Mouse (Mus musculus) adrenal gland, adult 8-10 months (tissue): ENCODE results near the gene 1700086D15Rik. TPM values are rescaled to one million over a fixed set of nuclear protein-coding genes. Genes with fewer than 3 reads are reported as not detected.
A peak's percentile ranks its signal among the peaks of the same experiment; 100 is the strongest.

ENCODE experiments used
- DNase-seq: peaks from one replicate; pipeline ENCODE4 v3.0.0; 2022
- total RNA-seq, 4 experiments: library from RNA; stranded (reverse); gene quantifications; 2 replicates each; pipeline ENCODE4 v1.2.4; 2022

1700086D15Rik gene
- total RNA-seq, result 1 to 10 TPM in 1 of 4 experiments, under 1 TPM in 3; 0.35 to 1.9 (median 0.55) TPM

DNA sequence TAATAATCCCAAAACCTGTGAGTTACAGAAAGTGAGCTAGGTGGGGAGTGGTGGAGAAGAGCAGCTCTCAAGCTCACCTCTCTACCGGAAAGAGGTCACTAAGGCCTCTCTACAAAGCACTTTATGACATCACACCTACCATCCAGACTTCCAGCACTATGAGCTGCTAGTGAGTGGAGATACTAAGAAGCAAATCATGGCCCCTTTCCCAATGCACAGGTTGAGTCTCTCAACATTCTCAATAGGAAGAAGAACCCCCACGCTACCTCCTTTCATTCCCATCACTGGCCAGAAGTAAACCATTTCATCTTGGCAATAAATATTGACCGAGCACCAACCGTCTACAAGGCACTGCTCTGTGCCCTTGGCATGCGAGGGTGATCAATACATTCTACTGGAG lies at the start of gene 1700086D15Rik:
Gene 1700086D15Rik, minus strand, starts transcription at position 101 of the 400 bp plus-strand sequence.
- no peak for DNase-seq

DNA sequence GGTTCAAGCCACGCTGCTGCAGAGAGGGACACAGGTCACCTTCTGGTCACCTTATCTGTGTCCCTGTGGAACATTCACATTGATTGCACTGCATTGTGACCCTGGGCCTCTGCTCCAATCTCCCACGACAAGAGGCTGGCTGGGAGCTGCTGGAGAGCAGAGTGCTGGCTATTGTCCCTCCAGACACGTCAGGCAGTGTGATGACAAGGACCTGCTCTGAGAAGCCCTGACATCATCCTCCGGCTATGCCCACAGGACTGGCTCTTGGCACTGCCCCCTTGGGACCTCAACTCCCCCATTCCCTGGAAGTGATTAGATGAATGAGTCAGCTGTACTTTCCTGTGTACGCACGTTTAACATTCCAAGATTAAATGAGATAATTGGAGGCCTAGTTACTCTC lies 49.8 kb upstream of the 1700086D15Rik start:
- DNase-seq, result no peak

DNA sequence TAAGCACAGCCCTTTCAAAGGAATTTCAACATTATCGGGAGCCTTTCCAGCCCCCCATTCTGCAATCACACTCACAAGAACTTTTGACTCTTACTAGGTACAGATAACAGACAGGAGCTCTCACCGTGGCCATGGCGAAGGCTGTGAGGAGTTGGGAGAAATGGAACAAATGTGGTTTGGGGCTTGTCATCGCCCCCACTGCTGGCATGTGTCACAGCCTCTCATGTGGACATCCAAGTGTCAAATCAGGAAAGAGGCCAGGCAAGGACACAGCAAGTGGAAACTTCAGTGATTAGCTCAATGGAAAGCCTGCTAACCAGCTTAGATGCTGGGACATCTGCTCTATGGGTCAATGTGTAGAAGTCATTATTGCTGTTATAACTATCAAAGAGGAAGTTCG lies 45.6 kb upstream of the 1700086D15Rik start:
- no peak for DNase-seq

DNA sequence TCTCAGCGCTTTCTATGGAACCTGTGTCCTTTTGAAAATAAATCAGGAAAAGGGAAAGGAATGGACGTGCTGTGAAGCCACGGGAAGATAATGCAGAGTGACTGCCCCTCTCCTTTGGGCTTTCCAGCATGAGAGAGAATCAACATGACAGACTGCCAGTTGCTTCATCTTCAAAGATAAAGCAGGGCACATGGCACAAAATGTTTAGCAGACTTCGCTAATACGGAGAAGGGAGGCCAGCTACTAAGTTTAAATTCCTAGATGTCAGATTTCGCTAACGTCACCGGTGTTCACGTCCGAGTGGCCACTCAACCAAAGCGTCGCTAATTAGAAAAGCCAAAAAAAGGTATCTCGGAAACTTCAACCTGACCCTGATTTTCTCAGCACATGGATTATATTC lies 45.0 kb upstream of the 1700086D15Rik start:
- DNase-seq, result no peak

DNA sequence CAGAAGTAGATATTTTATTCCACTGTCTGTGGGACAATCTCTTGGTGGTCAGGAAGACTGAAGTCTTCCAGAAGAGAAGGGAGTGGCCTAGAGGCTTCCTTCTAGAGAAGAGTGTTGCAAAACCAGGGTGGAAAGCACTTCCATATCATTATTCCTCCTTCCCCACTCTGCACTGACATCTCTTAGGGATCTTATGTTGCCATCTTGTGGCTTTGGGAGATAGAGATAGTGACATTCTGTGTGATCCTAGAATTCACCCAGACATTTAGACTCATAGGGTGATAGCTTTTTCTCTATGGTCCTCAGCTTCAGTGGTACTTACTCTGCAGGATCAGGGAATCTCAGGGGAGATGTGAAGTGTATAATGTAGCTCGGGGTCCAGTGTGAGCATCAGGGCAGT lies 43.3 kb upstream of the 1700086D15Rik start:
- no peak for DNase-seq

DNA sequence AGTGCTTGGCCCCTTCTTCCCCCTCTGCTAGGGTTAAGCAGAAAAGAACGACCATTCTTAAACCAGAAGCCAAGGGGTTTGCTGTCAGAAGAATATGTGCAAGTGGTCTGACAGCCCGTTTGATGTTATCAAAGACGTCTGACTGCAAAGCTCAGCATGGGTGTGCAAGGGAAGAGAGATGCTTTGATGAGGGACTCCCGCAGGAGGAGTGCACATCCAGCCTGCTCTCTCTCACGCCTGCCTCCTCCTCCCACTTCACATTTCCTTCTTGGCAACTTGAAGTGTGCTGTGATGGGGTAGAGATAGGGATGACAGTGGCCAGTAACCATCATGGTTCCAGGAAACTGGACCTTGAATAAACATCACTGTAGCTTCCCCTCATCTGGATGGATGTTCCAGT lies 42.5 kb upstream of the 1700086D15Rik start:
- DNase-seq, result no peak

DNA sequence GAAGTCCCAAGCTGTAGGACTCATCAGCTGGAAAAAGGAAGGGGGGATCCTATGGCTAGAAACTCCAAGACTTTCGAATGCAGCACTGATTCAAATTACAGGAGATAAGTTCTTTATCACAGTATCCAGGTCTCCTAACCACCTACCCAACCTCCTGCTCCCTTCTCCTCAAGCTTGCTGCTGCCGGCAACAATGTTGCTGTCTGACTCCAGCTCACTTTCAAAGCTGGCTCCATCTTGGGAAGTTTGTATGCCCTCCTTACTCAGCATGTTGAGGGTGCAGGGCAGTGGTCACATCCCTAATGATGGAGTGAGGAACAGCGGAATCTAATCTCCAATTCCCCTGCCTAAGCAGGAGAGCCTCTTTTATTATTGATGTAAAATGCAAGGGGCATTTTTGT lies 38.3 kb upstream of the 1700086D15Rik start:
- DNase-seq, result no peak

DNA sequence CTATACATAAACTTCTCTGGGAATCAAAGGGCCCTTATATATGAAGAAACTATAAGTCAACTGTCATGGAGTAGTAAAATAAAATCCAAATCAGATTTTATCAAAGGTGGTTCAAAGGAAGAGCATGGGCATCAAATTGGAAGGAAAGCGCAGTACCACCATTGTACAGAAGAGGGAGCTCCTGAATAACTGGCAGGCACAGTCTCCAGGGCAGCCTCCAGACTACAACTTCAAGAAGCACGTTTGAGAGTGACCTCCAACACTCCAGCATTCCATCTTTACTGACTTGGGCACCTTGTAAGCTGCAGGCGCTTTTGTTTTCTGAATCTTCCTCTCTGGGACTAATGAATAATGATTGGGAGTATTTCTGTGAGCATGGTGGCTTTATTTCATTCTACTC lies 37.6 kb upstream of the 1700086D15Rik start:
- peak; percentile 30 for DNase-seq

DNA sequence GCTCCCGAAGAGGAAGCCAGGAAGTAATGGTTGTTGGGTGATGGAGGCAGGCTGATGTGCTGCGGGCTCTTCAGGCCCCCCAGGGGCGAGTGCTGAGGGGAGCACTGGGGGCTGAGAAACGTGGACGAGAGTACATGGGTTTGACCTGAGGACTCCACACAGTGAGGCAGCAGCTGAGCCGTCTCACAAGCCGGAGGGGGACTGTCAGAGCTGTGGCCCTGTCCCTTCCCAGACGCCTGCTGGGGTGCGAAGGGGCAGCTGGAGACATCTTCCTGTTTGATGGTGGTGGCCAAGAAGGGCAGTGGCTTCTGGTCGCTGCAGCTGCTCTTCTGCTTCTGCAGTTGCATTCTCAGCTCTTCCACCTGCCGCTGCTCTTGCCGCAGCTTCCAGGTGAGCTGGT lies 27.3 kb upstream of the 1700086D15Rik start:
- DNase-seq, result no peak

DNA sequence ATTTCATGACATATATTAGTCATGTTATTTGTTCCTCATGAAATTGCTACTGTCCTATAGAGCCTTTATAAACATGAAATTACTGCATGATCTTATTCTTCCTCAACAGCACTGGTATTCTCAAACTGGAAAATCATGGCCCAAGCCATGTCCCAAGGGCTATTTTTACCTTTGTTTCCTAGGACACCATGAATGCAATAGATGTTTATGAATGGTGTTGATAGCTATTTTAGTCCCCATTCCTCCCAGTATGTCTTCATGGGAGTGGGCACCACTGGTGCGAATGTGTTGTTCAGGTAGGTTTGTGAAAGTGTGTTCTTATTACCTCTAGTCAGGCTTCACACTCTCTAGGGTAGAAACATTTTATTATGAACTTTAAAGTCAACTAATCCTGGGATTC lies 25.4 kb upstream of the 1700086D15Rik start:
- DNase-seq, result no peak

DNA sequence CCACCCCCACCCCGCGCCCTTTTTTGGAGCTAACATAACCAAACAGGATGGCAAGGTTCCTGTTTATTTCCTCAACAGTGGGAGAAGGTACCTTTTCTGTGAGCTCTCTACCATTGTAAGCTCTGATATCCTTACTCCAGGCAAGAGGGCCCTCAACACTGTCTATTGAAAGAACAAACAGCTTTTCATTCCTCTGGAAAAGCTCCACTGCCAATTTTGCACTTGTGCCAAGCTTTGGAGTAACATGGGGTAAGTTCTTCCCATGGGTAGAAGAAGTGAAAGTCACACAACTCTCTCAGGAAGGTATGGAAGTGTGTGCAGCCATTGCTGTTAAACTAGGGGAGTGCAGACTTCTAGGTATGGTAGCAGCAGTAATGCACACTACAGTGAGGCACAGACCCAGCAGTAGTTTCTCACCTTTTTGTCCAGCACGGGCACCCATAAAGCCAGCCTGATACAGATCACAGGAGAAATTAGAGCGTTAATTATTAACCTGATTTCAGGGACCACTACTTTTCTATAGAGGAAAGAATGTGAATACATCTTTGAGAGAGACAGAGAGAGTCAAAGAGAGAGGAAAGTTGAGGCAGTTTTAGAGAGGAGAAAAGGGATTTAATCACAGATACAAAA lies 10.5 kb upstream of the 1700086D15Rik start:
- DNase-seq, result no peak

DNA sequence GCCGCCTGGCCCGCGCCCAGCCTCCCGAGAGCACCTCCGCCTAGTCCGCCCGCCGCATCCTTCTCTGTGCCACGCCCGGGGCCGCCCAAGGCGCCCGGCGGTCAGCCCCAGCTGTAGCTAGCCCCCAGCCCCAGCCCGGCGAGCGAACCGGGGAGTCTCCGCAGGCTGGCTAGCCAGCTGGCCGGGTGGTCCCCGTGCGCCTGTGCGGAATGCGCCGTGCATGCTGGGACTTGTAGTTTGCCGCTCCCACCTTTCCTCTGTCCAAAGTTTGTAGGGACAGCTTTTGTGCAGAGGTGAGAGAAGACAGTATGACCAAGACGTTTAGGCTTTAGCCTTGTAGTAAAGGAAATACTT lies 3.1 kb upstream of the 1700086D15Rik start, which contains the start of gene Arhgap44:
Gene Arhgap44, minus strand, starts transcription at position 195 of the 354 bp plus-strand sequence.
- peak; percentile 42 for DNase-seq

DNA sequence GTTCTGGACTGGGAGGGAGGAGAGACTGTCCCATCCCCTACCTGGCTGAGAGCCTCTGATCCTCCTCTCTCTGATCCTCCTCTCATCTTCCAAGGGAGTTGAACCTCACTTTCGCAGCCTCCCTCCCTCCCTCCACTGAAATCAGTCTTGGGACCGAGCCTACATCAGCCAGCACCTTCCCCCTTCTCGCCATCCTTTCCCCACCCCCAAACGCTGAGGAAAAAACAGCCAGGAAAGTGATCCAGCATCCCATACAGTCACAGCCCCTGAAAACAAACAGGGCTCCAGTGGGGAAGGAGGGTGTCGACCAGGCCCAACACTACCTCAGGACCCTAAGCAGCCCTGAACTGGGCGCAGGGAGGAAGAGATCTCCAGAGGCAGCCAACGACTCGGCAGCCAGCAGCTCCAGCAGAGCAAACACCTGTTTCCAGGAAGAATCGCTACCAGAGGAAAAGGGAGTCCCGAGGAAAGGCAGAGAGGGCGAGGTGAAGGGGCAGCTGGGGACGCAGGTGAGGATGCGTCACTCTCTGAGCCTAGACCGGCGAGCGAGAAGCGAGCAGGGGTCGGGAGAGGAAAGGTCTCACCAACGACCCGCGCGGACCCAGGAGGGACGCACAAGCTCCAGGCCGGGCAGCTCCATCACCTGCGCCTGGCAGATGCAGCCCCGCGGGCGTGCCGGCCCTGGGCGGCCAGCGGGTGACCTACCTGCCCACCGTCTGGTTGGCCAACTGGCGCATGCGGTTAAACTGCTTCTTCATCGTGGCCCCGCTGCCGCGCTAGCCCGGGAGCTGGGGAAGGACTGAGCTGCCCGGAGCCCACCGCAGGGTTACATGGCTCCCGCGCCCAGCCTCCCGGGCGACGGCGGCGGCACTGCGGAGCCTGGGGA lies 2.4 kb upstream of the 1700086D15Rik start:
- no peak for DNase-seq

DNA sequence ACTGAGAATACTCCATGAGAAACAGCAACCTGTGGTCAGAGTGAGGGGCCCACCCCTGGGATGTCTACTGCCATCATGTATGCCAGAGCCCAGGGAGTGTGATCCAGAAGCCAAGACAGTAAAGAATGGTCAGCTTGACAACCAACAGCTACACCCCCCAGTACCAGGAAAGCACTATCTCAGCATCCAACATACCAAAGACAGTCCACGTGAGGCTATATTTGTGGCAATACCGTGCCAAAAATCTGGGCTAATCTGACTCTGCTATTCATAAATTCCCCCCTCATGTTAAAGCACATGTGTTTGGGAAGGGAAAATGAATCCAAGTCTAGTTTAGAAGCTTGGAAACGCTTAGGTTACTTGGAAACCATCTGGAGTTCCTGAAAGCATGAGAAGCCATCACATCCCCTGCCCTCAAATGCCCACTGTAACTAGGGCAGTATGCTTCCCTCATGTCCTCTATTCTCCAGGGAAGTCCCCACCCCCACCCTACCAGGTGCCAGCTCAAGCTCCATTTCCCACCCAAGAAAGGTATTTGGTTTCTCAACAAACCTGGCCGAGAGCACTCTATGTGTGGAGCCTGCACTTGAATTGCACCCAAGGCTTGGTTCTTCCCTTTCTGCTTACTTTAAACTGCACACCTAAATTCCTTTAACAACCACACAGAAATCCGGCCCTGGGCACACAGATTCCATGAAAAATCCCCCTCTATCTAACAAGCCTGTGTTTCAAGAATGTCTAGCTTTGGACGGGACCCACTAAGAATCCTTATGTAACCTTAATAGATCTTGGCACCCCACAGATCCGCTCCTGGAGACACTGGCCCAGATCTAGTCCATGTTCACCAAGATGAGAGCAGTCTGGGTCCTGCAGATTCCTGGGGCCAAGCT lies 1.5 kb upstream of the 1700086D15Rik start:
- DNase-seq, result no peak

DNA sequence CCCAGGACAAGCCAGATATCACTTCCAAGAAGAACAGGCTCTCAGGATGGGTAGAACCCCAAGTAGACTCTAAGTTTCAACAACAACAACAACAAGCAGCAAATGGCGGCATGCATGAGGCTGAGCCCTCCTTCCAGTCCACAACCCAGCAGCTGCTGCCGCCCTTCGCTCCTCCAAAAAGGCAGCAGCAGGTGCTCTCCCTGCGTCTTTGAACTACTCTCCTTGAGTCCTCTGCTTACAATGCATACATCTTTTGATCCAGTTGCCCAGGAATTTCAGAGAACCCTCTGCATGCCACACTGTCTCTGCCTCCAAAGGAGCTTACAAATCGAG lies 1.1 kb downstream of the 1700086D15Rik start:
- DNase-seq, result no peak

DNA sequence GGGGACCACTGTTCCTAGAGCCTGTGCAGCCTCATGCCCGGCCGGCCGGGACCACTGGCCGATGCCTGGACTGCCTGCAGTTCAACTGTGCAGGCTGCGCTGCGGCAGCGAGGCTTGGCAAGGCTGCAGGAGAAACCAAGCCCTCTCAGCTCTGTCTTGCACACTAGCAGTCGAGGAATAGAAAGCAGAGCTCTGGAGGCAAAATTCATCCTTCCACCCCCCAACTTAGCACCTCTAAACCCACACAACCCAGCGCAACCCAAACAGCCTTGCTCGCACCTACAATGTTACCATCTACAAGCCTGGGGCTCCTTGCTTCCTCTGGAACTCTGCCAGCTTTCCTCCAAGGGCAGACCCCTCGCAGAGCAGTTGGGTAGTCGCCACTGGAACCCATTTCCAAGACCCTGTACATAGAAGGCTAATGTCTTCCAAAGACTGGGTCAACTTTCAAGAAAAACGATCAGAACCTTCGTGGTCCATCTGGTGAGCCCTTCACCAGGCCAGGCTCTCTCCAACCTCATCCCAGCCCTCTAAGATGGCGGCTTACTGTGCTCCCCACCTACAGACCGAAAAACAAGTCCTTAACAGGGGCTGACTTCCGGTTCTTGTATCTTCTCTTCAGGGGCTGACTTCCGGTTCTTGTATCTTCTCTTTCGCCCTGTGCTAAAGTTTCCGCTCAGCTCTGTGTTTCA lies 1.6 kb downstream of the 1700086D15Rik start:
- no peak for DNase-seq

DNA sequence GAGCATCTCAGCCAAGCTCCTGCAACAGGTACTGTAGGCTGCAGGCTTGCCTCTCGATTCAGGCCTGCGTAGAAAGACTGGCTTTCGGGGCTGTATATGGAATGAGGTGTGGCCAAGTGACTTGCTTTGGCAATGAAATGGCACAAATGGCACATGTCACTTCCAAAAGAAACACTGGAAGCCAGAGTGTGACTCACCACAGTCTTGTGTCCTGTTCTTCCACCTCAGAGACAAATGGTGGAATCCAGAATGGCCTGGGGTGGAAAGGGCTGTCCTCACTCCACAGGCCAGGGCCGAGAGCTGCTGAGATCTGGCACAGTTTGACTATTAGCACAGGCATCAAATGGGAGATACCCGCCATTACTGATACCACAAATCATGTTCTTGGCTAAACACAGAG lies 6.7 kb downstream of the 1700086D15Rik start:
- no peak for DNase-seq

DNA sequence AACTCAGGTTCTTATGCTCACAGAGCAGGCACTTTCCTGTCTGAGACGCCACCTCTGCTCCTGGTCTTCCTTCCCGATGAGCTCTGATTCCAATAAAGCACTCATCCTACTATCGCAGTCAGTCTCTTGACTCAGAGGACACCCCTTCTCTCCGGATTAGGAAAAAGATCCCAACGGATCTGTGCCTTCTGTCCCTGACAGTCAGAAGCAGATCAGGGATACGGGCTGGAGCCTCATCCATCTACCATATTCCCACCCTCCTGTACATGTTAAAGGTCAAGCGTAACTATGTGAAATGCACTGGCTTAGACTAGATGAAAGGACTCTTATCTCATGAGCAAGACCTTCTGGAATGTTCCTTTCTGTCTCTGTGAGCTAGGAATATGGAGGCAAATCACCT lies 11.2 kb downstream of the 1700086D15Rik start:
- no peak for DNase-seq

DNA sequence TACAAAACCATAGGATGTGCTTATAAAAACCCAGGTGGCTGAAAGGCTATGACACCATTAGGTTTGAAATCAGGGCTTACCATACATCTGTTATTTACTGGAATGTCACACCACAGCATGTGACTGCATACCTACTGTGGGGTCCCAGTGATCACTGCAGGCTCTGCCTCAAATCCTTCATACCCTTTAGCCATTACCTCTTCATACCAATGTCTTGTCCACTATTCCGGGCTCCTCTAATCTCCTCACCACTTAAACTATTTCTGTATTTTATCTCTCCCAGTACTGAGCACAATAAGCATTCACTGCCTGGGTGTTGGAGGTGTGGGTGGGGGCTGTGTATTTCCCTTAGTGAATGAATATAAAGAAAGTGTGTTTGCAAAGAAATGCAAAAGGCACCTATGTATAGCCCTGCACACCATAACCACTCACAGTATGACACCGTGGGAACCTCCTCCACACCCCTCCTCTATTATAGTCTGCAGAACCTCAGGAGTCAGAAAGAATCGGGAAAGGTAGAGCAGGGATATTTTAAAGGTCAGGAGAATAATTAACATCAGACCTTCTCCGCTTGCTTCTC lies 16.8 kb downstream of the 1700086D15Rik start:
- no peak for DNase-seq

DNA sequence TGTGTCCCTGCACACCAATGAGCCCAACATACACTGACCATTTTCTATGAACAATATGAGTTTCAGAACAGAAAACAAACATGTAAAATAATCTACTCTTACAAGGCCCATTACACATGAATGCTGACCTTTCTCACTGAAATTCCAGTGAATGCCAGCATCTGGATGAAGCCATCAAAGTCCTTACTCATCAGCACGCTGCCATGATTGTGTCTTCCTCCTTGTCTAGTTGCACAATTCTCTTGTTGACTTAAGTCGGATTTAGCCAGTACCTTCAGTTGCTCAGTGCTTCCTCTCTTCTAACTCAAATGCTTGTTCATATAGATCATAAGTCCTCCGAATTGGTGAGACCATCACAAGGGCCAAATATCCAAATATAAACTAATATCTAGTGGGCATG lies 20.7 kb downstream of the 1700086D15Rik start:
- no peak for DNase-seq

DNA sequence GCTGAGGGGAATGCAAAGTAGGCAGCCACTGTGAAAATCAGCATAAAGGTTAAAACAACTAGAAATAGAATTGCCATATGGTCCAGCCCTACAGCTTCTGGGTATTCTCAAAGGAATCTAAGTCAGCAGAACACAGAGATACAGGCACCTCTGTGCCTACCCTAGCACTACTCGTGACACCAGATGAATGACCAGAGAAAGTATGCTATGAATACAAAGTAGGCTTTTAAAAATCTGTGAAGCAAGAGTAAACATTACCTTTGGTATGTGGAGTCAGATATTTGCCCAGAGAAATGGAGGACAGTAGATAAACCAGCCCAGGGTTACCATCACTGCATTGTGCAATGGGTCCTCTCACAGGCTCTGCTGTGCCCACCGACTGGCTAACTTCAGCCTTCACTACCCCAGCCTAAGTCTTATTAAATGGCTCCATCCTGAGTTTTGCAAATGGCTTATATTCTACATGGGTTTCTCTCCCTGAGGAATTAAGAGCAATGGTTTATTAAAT lies 22.5 kb downstream of the 1700086D15Rik start:
- DNase-seq, result no peak

DNA sequence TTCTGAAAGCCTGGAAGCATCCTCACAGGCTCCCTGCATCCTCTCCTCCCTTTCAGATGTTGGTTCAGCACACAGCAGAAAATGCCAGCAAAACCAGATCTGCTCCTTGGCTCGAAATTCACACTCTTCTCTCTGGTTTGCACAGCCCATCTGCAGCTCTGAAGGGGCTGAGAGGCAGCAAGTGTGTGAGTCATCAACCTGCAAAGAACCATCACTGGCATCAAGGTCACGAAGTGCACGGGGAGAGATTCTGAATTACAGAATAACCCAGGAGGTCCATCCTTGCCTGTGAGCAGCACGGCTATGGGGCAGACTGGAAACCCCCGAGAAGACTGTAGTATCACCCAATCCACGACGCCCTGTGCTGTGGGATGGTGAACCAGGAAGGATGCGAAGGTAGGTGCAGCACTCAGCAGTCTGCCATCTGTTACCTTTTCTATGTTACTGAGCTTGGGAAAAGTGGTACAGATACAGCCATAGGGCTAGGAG lies 24.4 kb downstream of the 1700086D15Rik start:
- no peak for DNase-seq
